Mouse (Mus musculus) intestine, embryonic 14.5 days (tissue): ENCODE measurements around the gene Atp7b. TPM values are rescaled to one million over a fixed set of nuclear protein-coding genes. Genes with fewer than 3 reads are reported as not detected.

Experiments used
- ATAC-seq: fragments of 200-750 bp; cut with Nextera tagmentation; replicated peaks from 2 replicates; pipeline ENCODE4 v1.8.0; 2017; ENCODE audit warnings: low read depth, moderate number of reproducible peaks, moderate TSS enrichment, moderate library complexity; ENCODE audit not compliant: low FRiP score, low TSS enrichment
- DNase-seq: peaks from one replicate; pipeline ENCODE4 v3.0.0-alpha.2; 2018; ENCODE audit warnings: low spot score
- H3K27ac ChIP-seq: fragments of 300-500 bp; sonication (generic); 2 replicates; pipeline ENCODE4 v1.5.1; 2014; ENCODE audit warnings: low read depth, mild to moderate bottlenecking, control low read depth
- H3K27me3 ChIP-seq: fragments of 300-500 bp; sonication (generic); replicated peaks from 2 replicates; pipeline ENCODE4 v1.6.1; 2014; ENCODE audit warnings: low read length, control low read depth; ENCODE audit not compliant: control insufficient read depth, insufficient read depth
- H3K36me3 ChIP-seq: fragments of 300-500 bp; sonication (generic); 2 replicates; pipeline ENCODE4 v1.6.1; 2014; ENCODE audit warnings: low read length, control low read depth; ENCODE audit not compliant: control insufficient read depth, insufficient read depth
- H3K4me1 ChIP-seq: fragments of 300-500 bp; sonication (generic); replicated peaks from 2 replicates; pipeline ENCODE4 v1.6.1; 2014; ENCODE audit warnings: low read length, control low read depth, mixed read lengths; ENCODE audit not compliant: control insufficient read depth, insufficient read depth
- H3K4me2 ChIP-seq: fragments of 300-500 bp; sonication (generic); 2 replicates; pipeline ENCODE4 v1.6.1; 2014; ENCODE audit warnings: low read length
- H3K4me3 ChIP-seq: fragments of 300-500 bp; sonication (generic); 2 replicates; pipeline ENCODE4 v1.5.1; 2014; ENCODE audit warnings: low read depth, low read length, control low read depth, mixed read lengths
- H3K9ac ChIP-seq: fragments of 300-500 bp; sonication (generic); 2 replicates; pipeline ENCODE4 v1.6.1; 2014; ENCODE audit warnings: mild to moderate bottlenecking, low read length
- H3K9me3 ChIP-seq: fragments of 300-500 bp; sonication (generic); 2 replicates; pipeline ENCODE4 v1.6.1; 2016; ENCODE audit warnings: low read length, control low read depth; ENCODE audit not compliant: control insufficient read depth
- WGBS: fragments of 180-500 bp; shearing (Covaris S2); extraction: QIAGEN DNeasy Blood & Tissue Kit; methylation state at CpG from one replicate; pipeline ENCODE4 v1.1.7; 2014; 5-methylcytosine and 5-hydroxymethylcytosine counted together
- polyA plus RNA-seq: library from polyadenylated mRNA; unstranded; fragments of >200 nt; fragmentation: Nextera tagmentation; extraction: Ambion mirVana; gene quantifications from 2 replicates; pipeline ENCODE4 v1.2.1, GENCODE M21; 2014

Atp7b gene
- polyA plus RNA-seq, 1 experiment from 2014 or later = 4.1 TPM

GRCm38 (mm10) chr8:22058368-22058767 lies 1.7 kb downstream of the Atp7b start:
- Histone ChIP-seq H3K36me3 (peaks cover 5% of the 10 kb centered on the region), H3K4me2 (no peak overlapping the region), H3K4me1 (peaks cover 3% of the 10 kb centered on the region; the same call in 1 of the 2 replicates), H3K9ac (no peak overlapping the region), H3K4me3 (no peak overlapping the region), H3K27ac (no peak overlapping the region), H3K9me3 (no peaks in the 10 kb centered on the region), H3K27me3 (peaks cover 18% of the 10 kb centered on the region)
- DNase-seq (no peak), ATAC-seq (no peak)
- 71% methylated on average over 9 of the region's 9 CpGs for WGBS

- Histone ChIP-seq H3K4me2 (no peak overlapping the region), H3K27ac (no peak overlapping the region), H3K9me3 (no peaks in the 10 kb centered on the region), H3K27me3 (peaks cover 18% of the 10 kb centered on the region), H3K4me1 (peaks cover 3% of the 10 kb centered on the region; the same call in 1 of the 2 replicates), H3K4me3 (no peak overlapping the region), H3K9ac (no peak overlapping the region), H3K36me3 (no peaks in the 10 kb centered on the region)
- ATAC-seq (no peak), DNase-seq (no peak)
- 55% methylated on average over 3 of the region's 3 CpGs for WGBS
These were observed 3.3 kb downstream of the Atp7b start for GRCm38 (mm10) chr8:22056850-22057249.

- no peak overlapping the region for H3K9ac ChIP-seq
- DNase-seq (no peak), ATAC-seq (no peak)
- no peaks in the 10 kb centered on the region for H3K4me1 ChIP-seq
- H3K36me3 ChIP-seq = no peaks in the 10 kb centered on the region
- H3K27ac ChIP-seq = no peak overlapping the region
- no peaks in the 10 kb centered on the region for H3K9me3 ChIP-seq
- 83% methylated on average over 2 of the region's 2 CpGs for WGBS
- no peak overlapping the region for H3K4me2 ChIP-seq
- H3K27me3 ChIP-seq = peaks cover 18% of the 10 kb centered on the region
- H3K4me3 ChIP-seq = no peak overlapping the region
These were observed 4.6 kb downstream of the Atp7b start for GRCm38 (mm10) chr8:22055492-22055877.

DNA sequence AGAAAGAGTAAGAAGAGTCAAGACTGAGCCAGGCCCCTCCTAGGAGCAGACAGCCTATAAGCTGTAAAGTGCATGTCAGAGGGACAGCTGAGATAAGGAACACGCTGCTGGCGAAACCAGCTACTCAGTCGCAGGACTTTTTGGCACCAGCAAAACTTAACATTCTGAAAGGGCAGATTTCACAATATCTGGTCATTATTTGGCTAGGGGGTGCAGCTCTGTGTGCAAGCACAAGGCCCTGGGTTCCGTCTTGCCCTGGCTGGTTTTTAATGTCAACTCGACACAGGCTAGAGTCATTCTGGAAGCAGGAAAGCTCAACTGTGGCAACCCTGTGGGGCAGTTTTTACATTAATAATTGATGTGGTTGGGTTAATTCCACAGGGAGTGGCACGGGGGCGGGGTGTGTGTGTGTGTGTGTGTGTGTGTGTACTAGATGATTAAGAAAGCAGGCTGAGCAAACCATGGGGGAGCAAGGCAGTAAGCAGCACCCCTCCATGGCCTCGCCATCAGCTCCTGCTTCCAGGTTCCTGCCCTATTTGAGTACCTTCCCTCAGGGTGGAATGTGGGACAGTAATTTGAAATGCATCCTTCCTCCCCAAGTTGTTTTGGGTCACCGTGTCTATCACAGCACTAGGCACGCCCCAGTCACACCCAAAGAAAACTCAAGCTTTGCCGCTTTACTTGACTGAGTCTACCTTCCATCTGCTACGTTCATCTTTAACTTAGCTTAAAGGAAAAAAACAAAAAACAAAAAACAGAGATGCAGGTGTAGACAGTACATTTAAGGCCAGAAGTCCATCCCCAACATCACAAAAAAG lies 5.2 kb downstream of the Atp7b start:
- DNase-seq = no peak
- Histone ChIP-seq H3K4me1 (no peaks in the 10 kb centered on the region), H3K27ac (no peak overlapping the region), H3K9ac (no peak overlapping the region), H3K9me3 (no peaks in the 10 kb centered on the region), H3K27me3 (peaks cover 18% of the 10 kb centered on the region), H3K36me3 (no peaks in the 10 kb centered on the region), H3K4me3 (no peak overlapping the region), H3K4me2 (no peak overlapping the region)
- no peak for ATAC-seq
- 75% methylated on average over 12 of the region's 12 CpGs for WGBS

DNA sequence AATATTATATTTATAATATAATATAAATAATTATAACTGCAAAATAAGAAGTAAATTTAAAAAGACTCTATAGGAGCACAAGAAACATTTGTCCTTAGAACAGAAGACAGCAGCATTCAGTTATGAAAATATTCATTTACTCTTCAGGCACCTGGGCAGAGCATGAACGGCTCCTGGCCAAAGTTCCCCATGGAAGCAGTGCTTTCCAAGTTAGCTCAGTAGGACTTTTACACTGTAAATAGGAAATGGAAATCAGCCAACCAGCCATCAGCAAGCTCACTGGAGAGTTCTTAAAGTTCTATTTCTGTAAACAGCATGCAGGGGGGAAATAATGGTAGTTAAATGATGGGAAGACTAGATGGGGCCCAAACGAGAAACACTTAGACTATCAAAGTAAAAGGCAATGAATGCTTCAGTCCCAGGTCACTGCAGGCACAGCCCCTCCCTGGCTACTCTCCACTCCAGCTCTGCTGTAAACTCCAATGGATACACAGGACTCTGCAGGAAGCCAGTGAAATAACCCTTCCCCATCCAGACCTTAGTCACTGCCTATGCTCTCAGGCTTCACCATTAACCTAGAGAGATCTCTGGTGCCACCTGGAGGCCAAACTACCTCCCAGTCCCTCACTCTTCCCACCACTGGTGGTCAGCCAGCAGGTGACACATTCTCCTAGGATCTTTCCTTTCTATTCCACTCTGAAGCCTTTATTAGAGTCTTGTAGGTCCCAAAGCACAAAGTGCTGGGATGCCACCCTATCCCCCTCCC lies 12.2 kb downstream of the Atp7b start:
- 58% methylated on average over 2 of the region's 2 CpGs for WGBS
- peak; percentile 77 for DNase-seq
- Histone ChIP-seq H3K9ac (no peak overlapping the region), H3K27me3 (no peaks in the 10 kb centered on the region), H3K36me3 (no peaks in the 10 kb centered on the region), H3K4me2 (no peak overlapping the region), H3K4me3 (no peak overlapping the region), H3K27ac (no peak overlapping the region), H3K9me3 (no peaks in the 10 kb centered on the region), H3K4me1 (peaks cover 8% of the 10 kb centered on the region; the same call in 1 of the 2 replicates)
- ATAC-seq = peak; percentile 73

DNA sequence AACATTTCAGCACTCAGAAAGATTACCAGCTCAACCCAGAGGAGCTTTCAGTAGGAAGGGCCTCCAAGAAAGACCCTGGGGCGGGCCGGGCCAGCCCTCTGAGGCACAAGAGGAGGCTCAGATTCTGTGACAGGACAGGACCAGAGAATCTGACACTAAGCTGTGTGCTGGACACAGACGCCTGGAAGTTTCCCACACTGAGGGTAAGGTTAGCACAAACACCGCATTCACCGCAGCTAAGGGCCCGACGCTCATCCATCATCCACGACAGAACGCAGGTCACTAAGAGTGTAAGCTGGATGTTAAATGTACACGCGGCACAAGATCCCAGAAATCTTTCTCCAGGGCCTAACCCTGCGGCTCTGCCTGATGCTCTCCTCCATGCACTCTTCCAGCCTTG lies 16.4 kb downstream of the Atp7b start:
- WGBS = 11% methylated on average over 12 of the region's 12 CpGs
- no peak for DNase-seq

GRCm38 (mm10) chr8:22042515-22042914 lies 17.6 kb downstream of the Atp7b start:
- Histone ChIP-seq H3K9ac (no peak overlapping the region), H3K9me3 (no peaks in the 10 kb centered on the region), H3K36me3 (no peaks in the 10 kb centered on the region), H3K27me3 (no peaks in the 10 kb centered on the region), H3K27ac (no peak overlapping the region), H3K4me2 (no peak overlapping the region), H3K4me3 (no peak overlapping the region), H3K4me1 (peaks cover 8% of the 10 kb centered on the region; the same call in 1 of the 2 replicates)
- no peak for ATAC-seq
- DNase-seq = no peak
- 79% methylated on average over 3 of the region's 3 CpGs for WGBS

More for the DNA sequence above, 16.4 kb downstream of the Atp7b start:
- Histone ChIP-seq H3K4me2 (no peak overlapping the region), H3K9me3 (no peaks in the 10 kb centered on the region), H3K36me3 (no peaks in the 10 kb centered on the region), H3K9ac (no peak overlapping the region), H3K27ac (no peak overlapping the region), H3K4me3 (no peak overlapping the region), H3K27me3 (no peaks in the 10 kb centered on the region), H3K4me1 (peaks cover 8% of the 10 kb centered on the region; the same call in 1 of the 2 replicates)
- no peak; the same call in 1 of the 2 replicates for ATAC-seq

- H3K27me3 ChIP-seq = no peaks in the 10 kb centered on the region
- no peak overlapping the region for H3K4me2 ChIP-seq
- no peak overlapping the region for H3K4me3 ChIP-seq
- H3K36me3 ChIP-seq = no peaks in the 10 kb centered on the region
- no peaks in the 10 kb centered on the region for H3K9me3 ChIP-seq
- H3K27ac ChIP-seq = no peak overlapping the region
- peaks cover 8% of the 10 kb centered on the region; the same call in 1 of the 2 replicates for H3K4me1 ChIP-seq
- 57% methylated on average over 6 of the region's 6 CpGs for WGBS
- H3K9ac ChIP-seq = no peak overlapping the region
- no peak for ATAC-seq
- DNase-seq = no peak
These were observed 20.0 kb downstream of the Atp7b start for GRCm38 (mm10) chr8:22040153-22040509.
